Mouse (Mus musculus): ENCODE results near the gene Prrt2. TPM values are rescaled to one million over a fixed set of nuclear protein-coding genes. Genes with fewer than 3 reads are reported as not detected.

Gene Prrt2
- polyA plus RNA-seq (2015; fragmentation: Nextera tagmentation; extraction: Ambion mirVana) = 2.7 and 3.0 TPM in 2 replicates

GRCm38 (mm10) chr7:127020901-127021562, at the start of gene Prrt2, which contains the start of gene Gm42742:
TSS of gene Prrt2 (minus strand) at chr7:127021211.
TSS of gene Gm42742 (minus strand) at chr7:127021097.

DNA sequence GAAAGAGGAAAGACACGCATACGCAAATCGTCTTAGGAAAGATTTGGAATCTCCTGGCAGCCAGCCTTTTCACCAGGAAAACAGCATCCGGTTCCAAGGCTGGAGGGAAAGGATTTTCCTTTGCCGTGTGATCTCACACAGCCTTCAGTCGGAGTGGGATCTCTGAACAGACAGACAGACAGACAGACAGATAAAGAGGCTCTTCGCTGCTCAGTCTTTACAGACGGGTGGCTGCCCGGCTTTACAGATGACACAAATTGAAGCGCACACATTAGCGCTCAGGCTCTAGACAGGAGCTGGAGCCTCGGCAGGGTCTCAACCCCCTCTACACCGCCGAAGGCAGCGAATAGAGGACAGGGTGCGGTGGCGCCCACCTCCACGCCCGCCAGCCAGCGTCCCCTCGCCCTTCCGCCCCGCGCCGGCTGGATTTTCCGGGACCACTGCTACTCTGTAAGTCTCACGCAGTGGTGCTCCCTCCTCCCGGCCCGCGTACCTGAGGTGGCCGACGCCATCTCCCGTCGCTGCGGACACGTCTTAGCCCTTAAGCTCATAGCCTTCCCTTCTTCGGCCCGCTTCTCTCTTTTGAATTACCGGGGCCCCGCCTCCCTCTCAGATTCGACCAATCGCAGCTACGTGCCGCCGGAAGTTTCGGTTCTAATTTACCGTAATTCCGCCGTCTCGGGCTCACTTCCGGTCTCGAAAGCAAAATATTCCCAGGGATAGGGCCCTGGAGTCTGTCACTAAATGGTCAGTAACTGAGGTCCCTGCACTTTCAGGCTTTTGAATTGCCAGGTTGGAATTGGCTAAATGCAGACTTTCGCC, 21.1 kb upstream of the Prrt2 start, which contains the start of gene Kif22:
Kif22 (minus strand) TSS at position 621 of the 822 bp plus-strand sequence.

GRCm38 (mm10) chr7:127026984-127027726, 6.1 kb upstream of the Prrt2 start, which contains the start of gene Maz:
TSS of gene Maz (minus strand) at chr7:127027037.

GRCm38 (mm10) chr7:127016971-127017949, 3.8 kb downstream of the Prrt2 start, which contains the start of gene Pagr1a:
TSS of gene Pagr1a (minus strand) at chr7:127017352.

DNA sequence TGATC, 4.7 kb downstream of the Prrt2 start, which contains the start of gene Pagr1b:
Pagr1b (minus strand) TSS at position 4 of the 5 bp plus-strand sequence.

GRCm38 (mm10) chr7:127014320-127014719, 6.7 kb downstream of the Prrt2 start, which contains the start of gene Mvp:
TSS of gene Mvp (minus strand) at chr7:127014621.

DNA sequence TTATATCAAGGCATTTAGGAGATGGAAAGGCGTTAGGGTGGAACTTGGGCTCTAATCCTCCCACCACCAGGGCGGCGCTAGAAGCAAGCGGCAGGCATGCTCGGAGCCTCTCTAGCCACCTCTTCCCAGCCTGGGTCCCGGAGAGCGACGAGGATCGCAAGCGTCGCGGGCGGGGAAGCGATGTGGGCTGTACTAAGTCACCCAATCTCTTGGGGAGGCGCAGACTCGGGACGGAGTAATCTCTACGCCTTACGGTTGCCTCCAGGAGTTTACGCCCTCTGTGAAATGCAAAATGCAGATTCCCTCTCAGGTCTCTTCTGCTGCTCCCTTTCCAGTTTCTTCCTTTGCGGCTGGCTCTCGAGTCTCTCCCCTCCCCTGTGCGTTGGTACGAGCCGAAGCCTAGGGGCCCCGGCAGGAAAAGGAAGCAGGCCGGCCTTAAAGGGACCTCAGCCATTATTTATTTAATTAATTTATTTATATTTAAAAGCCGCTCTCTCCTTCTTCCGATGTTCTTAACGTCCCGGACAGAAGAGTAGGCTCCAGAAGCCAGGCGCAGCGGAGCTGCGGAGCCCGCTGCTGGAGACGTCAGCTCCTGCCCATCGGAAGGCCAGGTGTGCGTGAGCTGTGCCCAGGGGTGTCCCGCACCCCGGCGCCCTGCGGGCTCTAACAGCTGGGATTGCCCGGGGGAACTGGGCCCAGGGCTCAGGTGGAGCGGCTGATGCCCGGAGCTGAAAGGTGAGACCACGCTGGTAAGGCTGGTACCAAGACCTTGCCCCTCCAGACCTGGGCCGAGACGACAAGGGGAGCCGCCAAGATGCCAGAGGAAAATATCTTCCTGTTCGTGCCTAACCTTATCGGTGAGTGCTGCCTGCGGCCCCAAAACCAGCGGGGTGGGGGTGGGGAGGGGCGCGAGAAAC, 44.8 kb downstream of the Prrt2 start, which contains the start of gene Cdiptos:
Cdiptos (minus strand) TSS at position 149 of the 917 bp plus-strand sequence.

GRCm38 (mm10) chr7:126975893-126975949, 45.3 kb downstream of the Prrt2 start, which contains the start of gene Cdipt:
TSS of gene Cdipt (plus strand) at chr7:126975914.

Small RNAs within 50 kb of the gene (microRNA-seq; reads per million reads assigned to microRNA genes)
- not detected for gene Gm44343

Other genes with a start within 250 kb of the Prrt2 start
- gene Ypel3, start 244.3 kb downstream of the Prrt2 start, polyA plus RNA-seq (2015; fragmentation: Nextera tagmentation; extraction: Ambion mirVana) = 67.6 and 97.6 TPM in 2 replicates
- 0.12 and 0.15 TPM in 2 replicates for gene Tbx6, start 239.7 kb downstream of the Prrt2 start, polyA plus RNA-seq (2015; fragmentation: Nextera tagmentation; extraction: Ambion mirVana)
- gene Ppp4c, start 228.7 kb downstream of the Prrt2 start, polyA plus RNA-seq (2015; fragmentation: Nextera tagmentation; extraction: Ambion mirVana) = 111 and 119 TPM in 2 replicates
- gene Fam57b, start 223.5 kb downstream of the Prrt2 start, polyA plus RNA-seq (2015; fragmentation: Nextera tagmentation; extraction: Ambion mirVana) = 0.17 and 0.30 TPM in 2 replicates
- not detected in 2 replicates for gene 4930451I11Rik, start 189.6 kb downstream of the Prrt2 start, polyA plus RNA-seq (2015; fragmentation: Nextera tagmentation; extraction: Ambion mirVana)
- 0.08 TPM in 1 of 2 replicates, not detected in the other for gene Doc2a, start 173.8 kb downstream of the Prrt2 start, polyA plus RNA-seq (2015; fragmentation: Nextera tagmentation; extraction: Ambion mirVana)
- gene Hirip3, start 159.2 kb downstream of the Prrt2 start, polyA plus RNA-seq (2015; fragmentation: Nextera tagmentation; extraction: Ambion mirVana) = 9.5 and 10.4 TPM in 2 replicates
- gene Ino80e, start 158.8 kb downstream of the Prrt2 start, polyA plus RNA-seq (2015; fragmentation: Nextera tagmentation; extraction: Ambion mirVana) = 45.1 and 48.6 TPM in 2 replicates
- gene Taok2, start 136.5 kb downstream of the Prrt2 start, polyA plus RNA-seq (2015; fragmentation: Nextera tagmentation; extraction: Ambion mirVana) = 18.7 and 20.2 TPM in 2 replicates
- gene Tmem219, start 98.3 kb downstream of the Prrt2 start, polyA plus RNA-seq (2015; fragmentation: Nextera tagmentation; extraction: Ambion mirVana) = 34.6 and 38.2 TPM in 2 replicates
- 9.1 and 9.7 TPM in 2 replicates for gene Kctd13, start 92.3 kb downstream of the Prrt2 start, polyA plus RNA-seq (2015; fragmentation: Nextera tagmentation; extraction: Ambion mirVana)
- not detected in 2 replicates for gene Asphd1, start 71.6 kb downstream of the Prrt2 start, polyA plus RNA-seq (2015; fragmentation: Nextera tagmentation; extraction: Ambion mirVana)
- gene Sez6l2, start 70.6 kb downstream of the Prrt2 start, polyA plus RNA-seq (2015; fragmentation: Nextera tagmentation; extraction: Ambion mirVana) = 0.19 and 0.22 TPM in 2 replicates
- gene Cdipt, start 45.3 kb downstream of the Prrt2 start, polyA plus RNA-seq (2015; fragmentation: Nextera tagmentation; extraction: Ambion mirVana) = 95.8 and 103 TPM in 2 replicates
- gene Cdiptos, start 45.1 kb downstream of the Prrt2 start, polyA plus RNA-seq (2015; fragmentation: Nextera tagmentation; extraction: Ambion mirVana) = 1.7 and 1.9 TPM in 2 replicates
- 34.3 and 38.8 TPM in 2 replicates for gene Mvp, start 6.6 kb downstream of the Prrt2 start, polyA plus RNA-seq (2015; fragmentation: Nextera tagmentation; extraction: Ambion mirVana)
- 0.49 TPM in 1 of 2 replicates, not detected in the other for gene Pagr1b, start 4.7 kb downstream of the Prrt2 start, polyA plus RNA-seq (2015; fragmentation: Nextera tagmentation; extraction: Ambion mirVana)
- 7.9 and 36.8 TPM in 2 replicates for gene Pagr1a, start 3.9 kb downstream of the Prrt2 start, polyA plus RNA-seq (2015; fragmentation: Nextera tagmentation; extraction: Ambion mirVana)
- gene Gm42742, start 114 bp downstream of the Prrt2 start, polyA plus RNA-seq (2015; fragmentation: Nextera tagmentation; extraction: Ambion mirVana) = 5.0 and 26.8 TPM in 2 replicates
- gene Maz, start 5.8 kb upstream of the Prrt2 start, polyA plus RNA-seq (2015; fragmentation: Nextera tagmentation; extraction: Ambion mirVana) = 20.4 and 22.4 TPM in 2 replicates
- gene Kif22, start 21.3 kb upstream of the Prrt2 start, polyA plus RNA-seq (2015; fragmentation: Nextera tagmentation; extraction: Ambion mirVana) = 17.9 and 21.4 TPM in 2 replicates
- not detected in 2 replicates for gene Zg16, start 66.1 kb upstream of the Prrt2 start, polyA plus RNA-seq (2015; fragmentation: Nextera tagmentation; extraction: Ambion mirVana)
- 2.3 and 6.4 TPM in 2 replicates for gene AI467606, start 70.1 kb upstream of the Prrt2 start, polyA plus RNA-seq (2015; fragmentation: Nextera tagmentation; extraction: Ambion mirVana)
- 0.76 and 0.98 TPM in 2 replicates for gene Qprt, start 101.0 kb upstream of the Prrt2 start, polyA plus RNA-seq (2015; fragmentation: Nextera tagmentation; extraction: Ambion mirVana)
- 0.13 TPM in 2 replicates for gene Spn, start 116.6 kb upstream of the Prrt2 start, polyA plus RNA-seq (2015; fragmentation: Nextera tagmentation; extraction: Ambion mirVana)
- 27.0 and 31.8 TPM in 2 replicates for gene Cd2bp2, start 174.8 kb upstream of the Prrt2 start, polyA plus RNA-seq (2015; fragmentation: Nextera tagmentation; extraction: Ambion mirVana)
- gene Tbc1d10b, start 187.3 kb upstream of the Prrt2 start, polyA plus RNA-seq (2015; fragmentation: Nextera tagmentation; extraction: Ambion mirVana) = 12.6 and 12.7 TPM in 2 replicates
- 2.5 and 3.2 TPM in 2 replicates for gene Mylpf, start 187.7 kb upstream of the Prrt2 start, polyA plus RNA-seq (2015; fragmentation: Nextera tagmentation; extraction: Ambion mirVana)
- 12.0 and 13.4 TPM in 2 replicates for gene Zfp553, start 211.8 kb upstream of the Prrt2 start, polyA plus RNA-seq (2015; fragmentation: Nextera tagmentation; extraction: Ambion mirVana)
- 8.5 and 10.1 TPM in 2 replicates for gene Sept1, start 211.9 kb upstream of the Prrt2 start, polyA plus RNA-seq (2015; fragmentation: Nextera tagmentation; extraction: Ambion mirVana)
- gene Zfp771, start 223.1 kb upstream of the Prrt2 start, polyA plus RNA-seq (2015; fragmentation: Nextera tagmentation; extraction: Ambion mirVana) = 49.9 and 51.6 TPM in 2 replicates
- gene Dctpp1, start 239.5 kb upstream of the Prrt2 start, polyA plus RNA-seq (2015; fragmentation: Nextera tagmentation; extraction: Ambion mirVana) = 53.2 and 54.2 TPM in 2 replicates

All from urinary bladder, postnatal 0 days (tissue).